Mouse (Mus musculus): Measurements from ENCODE around the gene Pla2g2e.
"Not testable (repeated sequence)": the region's sequence is repeated elsewhere in the genome, so short reads cannot be mapped to it uniquely, and the experiment has no call there.

The Pla2g2e gene

GRCm38 (mm10) chr4:138877731-138878130 is at the start of gene Pla2g2e:
TSS of gene Pla2g2e (plus strand) at chr4:138877942.
- no peak for DNase-seq

GRCm38 (mm10) chr4:138839806-138840205 is 37.9 kb upstream of the Pla2g2e start:
- peak in 1 of 2 experiments; percentile 34 for DNase-seq

- no peak for DNase-seq
Observed at GRCm38 (mm10) chr4:138840726-138841125, 37.0 kb upstream of the Pla2g2e start.

- DNase-seq: peak; percentile 55 to 74
Observed at GRCm38 (mm10) chr4:138841386-138841785, 36.4 kb upstream of the Pla2g2e start.

- peak; percentile 84 to 86 for DNase-seq
Observed at GRCm38 (mm10) chr4:138851463-138851862, 26.3 kb upstream of the Pla2g2e start.

- DNase-seq: no peak
Observed at GRCm38 (mm10) chr4:138852961-138853360, 24.8 kb upstream of the Pla2g2e start.

GRCm38 (mm10) chr4:138855092-138855632 is 22.6 kb upstream of the Pla2g2e start:
- DNase-seq: no peak

- peak; percentile 65 to 76 for DNase-seq
Observed at GRCm38 (mm10) chr4:138856491-138856890, 21.3 kb upstream of the Pla2g2e start.

GRCm38 (mm10) chr4:138857576-138857975 is 20.2 kb upstream of the Pla2g2e start:
- DNase-seq: no peak

- peak; percentile 25 to 44 for DNase-seq
Observed at GRCm38 (mm10) chr4:138858446-138858845, 19.3 kb upstream of the Pla2g2e start.

- peak; percentile 53 to 69 for DNase-seq
Observed at GRCm38 (mm10) chr4:138859245-138859644, 18.5 kb upstream of the Pla2g2e start.

GRCm38 (mm10) chr4:138859728-138860127 is 18.0 kb upstream of the Pla2g2e start:
- peak; percentile 91 to 94 for DNase-seq

GRCm38 (mm10) chr4:138863344-138863998 is 14.3 kb upstream of the Pla2g2e start, which contains the start of gene Pla2g5:
TSS of gene Pla2g5 (minus strand) at chr4:138863482.
- DNase-seq: no peak

GRCm38 (mm10) chr4:138865092-138865491 is 12.7 kb upstream of the Pla2g2e start:
- no peak for DNase-seq

- DNase-seq: no peak
Observed at GRCm38 (mm10) chr4:138865991-138866390, 11.8 kb upstream of the Pla2g2e start.

GRCm38 (mm10) chr4:138866413-138866812 is 11.3 kb upstream of the Pla2g2e start:
- DNase-seq: peak; percentile 69 to 84

GRCm38 (mm10) chr4:138868666-138869065 is 9.1 kb upstream of the Pla2g2e start:
- no peak for DNase-seq

- DNase-seq: no peak
Observed at GRCm38 (mm10) chr4:138873864-138874263, 3.9 kb upstream of the Pla2g2e start, which contains the start of gene Gm13030. TSS of gene Gm13030 (minus strand) at chr4:138873964.

GRCm38 (mm10) chr4:138875275-138875674 is 2.5 kb upstream of the Pla2g2e start:
- not testable (repeated sequence) for DNase-seq

- no peak for DNase-seq
Observed at GRCm38 (mm10) chr4:138875986-138876385, 1.8 kb upstream of the Pla2g2e start.

- DNase-seq: no peak
Observed at GRCm38 (mm10) chr4:138878783-138879182, 1.0 kb downstream of the Pla2g2e start.

- DNase-seq: no peak
Observed at GRCm38 (mm10) chr4:138879808-138880207, 2.1 kb downstream of the Pla2g2e start.

GRCm38 (mm10) chr4:138880811-138881584 is 3.3 kb downstream of the Pla2g2e start:
- DNase-seq: no peak

GRCm38 (mm10) chr4:138882179-138882578 is 4.4 kb downstream of the Pla2g2e start:
- no peak for DNase-seq
